Mouse (Mus musculus): ENCODE results near the gene Fat3. TPM values are rescaled to one million over a fixed set of nuclear protein-coding genes. Genes with fewer than 3 reads are reported as not detected.

The Fat3 gene
- 23.6 TPM for polyA plus RNA-seq (2015; fragmentation: Illumina TruSeq; extraction: RNeasy Lipid Tissue Mini Kit (QIAGEN cat#74804); ENCODE audit: low read depth, low replicate concordance)

GRCm38 (mm10) chr9:16501186-16501711 is at the start of gene Fat3:
Gene Fat3 (minus strand): TSS chr9:16501285.

GRCm38 (mm10) chr9:15874506-15875160 is 626.5 kb downstream of the Fat3 start, which contains the start of gene Mtnr1b:
Gene Mtnr1b (minus strand): TSS chr9:15874556.

All from brain, adult 10 weeks (tissue).